Mouse (Mus musculus) kidney, embryonic 14.5 days (tissue): ENCODE measurements around the gene Fbxl17. TPM values are rescaled to one million over a fixed set of nuclear protein-coding genes. Genes with fewer than 3 reads are reported as not detected.

Experiments
- ATAC-seq: fragments of 200-750 bp; cut with Nextera tagmentation; 2 replicates; pipeline ENCODE4 v1.8.0; 2017; ENCODE audit warnings: moderate number of reproducible peaks, mild to moderate bottlenecking, moderate TSS enrichment, moderate library complexity; ENCODE audit not compliant: low FRiP score, low TSS enrichment
- H3K27ac ChIP-seq: fragments of 300-500 bp; sonication (generic); 2 replicates; pipeline ENCODE4 v1.5.1; 2014; ENCODE audit warnings: low read depth, mild to moderate bottlenecking, low read length, moderate library complexity, mixed read lengths
- H3K27me3 ChIP-seq: fragments of 300-500 bp; sonication (generic); 2 replicates; pipeline ENCODE4 v1.6.1; 2014; ENCODE audit warnings: mild to moderate bottlenecking, low read length; ENCODE audit not compliant: control insufficient read depth, insufficient read depth
- H3K36me3 ChIP-seq: fragments of 300-500 bp; sonication (generic); 2 replicates; pipeline ENCODE4 v1.6.1; 2014; ENCODE audit warnings: low read length, mixed read lengths; ENCODE audit not compliant: control insufficient read depth, insufficient read depth
- H3K4me1 ChIP-seq: fragments of 300-500 bp; sonication (generic); 2 replicates; pipeline ENCODE4 v1.6.1; 2014; ENCODE audit warnings: low read length, mixed read lengths; ENCODE audit not compliant: control insufficient read depth, insufficient read depth
- H3K4me2 ChIP-seq: fragments of 300-500 bp; sonication (generic); replicated peaks from 2 replicates; pipeline ENCODE4 v1.6.1; 2014; ENCODE audit warnings: low read depth, mild to moderate bottlenecking, low read length
- H3K4me3 ChIP-seq: fragments of 300-500 bp; sonication (generic); 2 replicates; pipeline ENCODE4 v1.5.1; 2014; ENCODE audit warnings: mild to moderate bottlenecking, low read length
- H3K9ac ChIP-seq: fragments of 300-500 bp; sonication (generic); 2 replicates; pipeline ENCODE4 v1.6.1; 2014; ENCODE audit warnings: low read depth, mild to moderate bottlenecking, low read length, moderate library complexity
- H3K9me3 ChIP-seq: fragments of 300-500 bp; sonication (generic); 2 replicates; pipeline ENCODE4 v1.6.1; 2016; ENCODE audit warnings: low read length; ENCODE audit not compliant: control insufficient read depth
- WGBS: fragments of 180-500 bp; shearing (Covaris S2); extraction: QIAGEN DNeasy Blood & Tissue Kit; methylation state at CpG from one replicate; pipeline ENCODE4 v1.1.7; 2014; 5-methylcytosine and 5-hydroxymethylcytosine counted together
- polyA plus RNA-seq: library from polyadenylated mRNA; unstranded; fragments of >200 nt; fragmentation: Nextera tagmentation; extraction: Ambion mirVana; gene quantifications from 2 replicates; pipeline ENCODE4 v1.2.1, GENCODE M21; 2014

Fbxl17 gene
- polyA plus RNA-seq, 1 experiment from 2014 or later: 8.8 TPM

GRCm38 (mm10) chr17:63090112-63090511, 409.7 kb downstream of the Fbxl17 start:
- Histone ChIP-seq H3K4me2 (no peak overlapping the region), H3K9ac (no peak overlapping the region), H3K4me1 (no peaks in the 10 kb centered on the region), H3K36me3 (no peaks in the 10 kb centered on the region), H3K27ac (no peak overlapping the region), H3K27me3 (no peaks in the 10 kb centered on the region), H3K9me3 (no peaks in the 10 kb centered on the region; the same call in 1 of the 2 replicates), H3K4me3 (no peak overlapping the region)
- no peak for ATAC-seq
- 90% methylated on average over 3 of the region's 3 CpGs for WGBS

GRCm38 (mm10) chr17:63087265-63087664, 412.6 kb downstream of the Fbxl17 start:
- Histone ChIP-seq H3K4me2 (no peak overlapping the region), H3K27ac (no peak overlapping the region), H3K9ac (no peak overlapping the region), H3K27me3 (no peaks in the 10 kb centered on the region), H3K9me3 (no peaks in the 10 kb centered on the region; the same call in 1 of the 2 replicates), H3K36me3 (no peaks in the 10 kb centered on the region), H3K4me1 (no peaks in the 10 kb centered on the region), H3K4me3 (no peak overlapping the region)
- WGBS: 81% methylated on average over 10 of the region's 10 CpGs
- no peak for ATAC-seq

GRCm38 (mm10) chr17:63086526-63086925, 413.3 kb downstream of the Fbxl17 start:
- no peak for ATAC-seq
- no peaks in the 10 kb centered on the region for H3K36me3 ChIP-seq
- H3K9ac ChIP-seq: no peak overlapping the region
- WGBS: 71% methylated on average over 3 of the region's 3 CpGs
- no peak overlapping the region for H3K4me2 ChIP-seq
- H3K4me1 ChIP-seq: no peaks in the 10 kb centered on the region
- H3K27ac ChIP-seq: no peak overlapping the region
- H3K4me3 ChIP-seq: no peak overlapping the region
- H3K9me3 ChIP-seq: no peaks in the 10 kb centered on the region; the same call in 1 of the 2 replicates
- no peaks in the 10 kb centered on the region for H3K27me3 ChIP-seq

- 89% methylated on average over 6 of the region's 6 CpGs for WGBS
- no peak overlapping the region for H3K4me3 ChIP-seq
- no peak overlapping the region for H3K4me2 ChIP-seq
- no peaks in the 10 kb centered on the region for H3K27me3 ChIP-seq
- no peaks in the 10 kb centered on the region for H3K36me3 ChIP-seq
- ATAC-seq: no peak
- H3K27ac ChIP-seq: no peak overlapping the region
- no peaks in the 10 kb centered on the region for H3K4me1 ChIP-seq
- no peak overlapping the region for H3K9ac ChIP-seq
- H3K9me3 ChIP-seq: no peaks in the 10 kb centered on the region; the same call in 1 of the 2 replicates
Measured at GRCm38 (mm10) chr17:63085227-63085626, 414.6 kb downstream of the Fbxl17 start.

- no peak overlapping the region for H3K27ac ChIP-seq
- H3K27me3 ChIP-seq: no peaks in the 10 kb centered on the region
- no peaks in the 10 kb centered on the region for H3K9me3 ChIP-seq
- H3K9ac ChIP-seq: no peak overlapping the region
- peaks cover 5% of the 10 kb centered on the region for H3K4me1 ChIP-seq
- no peaks in the 10 kb centered on the region for H3K36me3 ChIP-seq
- H3K4me2 ChIP-seq: no peak overlapping the region
- ATAC-seq: no peak
- 89% methylated on average over 5 of the region's 5 CpGs for WGBS
- no peak overlapping the region for H3K4me3 ChIP-seq
Measured at GRCm38 (mm10) chr17:63079087-63079486, 420.7 kb downstream of the Fbxl17 start.

GRCm38 (mm10) chr17:63077509-63077908, 422.3 kb downstream of the Fbxl17 start:
- Histone ChIP-seq H3K27me3 (no peaks in the 10 kb centered on the region), H3K4me1 (peaks cover 5% of the 10 kb centered on the region), H3K36me3 (no peaks in the 10 kb centered on the region), H3K4me3 (no peak overlapping the region), H3K4me2 (no peak overlapping the region), H3K9ac (no peak overlapping the region), H3K9me3 (no peaks in the 10 kb centered on the region), H3K27ac (no peak overlapping the region)
- 69% methylated on average over 5 of the region's 5 CpGs for WGBS
- no peak for ATAC-seq

GRCm38 (mm10) chr17:63076661-63077060, 423.2 kb downstream of the Fbxl17 start:
- no peaks in the 10 kb centered on the region for H3K27me3 ChIP-seq
- H3K9me3 ChIP-seq: no peaks in the 10 kb centered on the region
- no peak for ATAC-seq
- WGBS: 29% methylated on average over 8 of the region's 8 CpGs
- peaks cover 5% of the 10 kb centered on the region for H3K4me1 ChIP-seq
- no peaks in the 10 kb centered on the region for H3K36me3 ChIP-seq
- H3K27ac ChIP-seq: no peak overlapping the region
- H3K4me2 ChIP-seq: no peak overlapping the region
- H3K9ac ChIP-seq: no peak overlapping the region
- no peak overlapping the region for H3K4me3 ChIP-seq

- Histone ChIP-seq H3K4me3 (no peak overlapping the region), H3K27ac (no peak overlapping the region), H3K9ac (no peak overlapping the region), H3K36me3 (no peaks in the 10 kb centered on the region), H3K4me2 (no peak overlapping the region), H3K4me1 (peaks cover 5% of the 10 kb centered on the region), H3K9me3 (no peaks in the 10 kb centered on the region), H3K27me3 (no peaks in the 10 kb centered on the region)
- 43% methylated on average over 8 of the region's 8 CpGs for WGBS
- no peak for ATAC-seq
Measured at GRCm38 (mm10) chr17:63076037-63076426, 423.8 kb downstream of the Fbxl17 start.

GRCm38 (mm10) chr17:63075091-63076036, 424.5 kb downstream of the Fbxl17 start:
- no peak overlapping the region for H3K4me3 ChIP-seq
- no peaks in the 10 kb centered on the region for H3K9me3 ChIP-seq
- H3K36me3 ChIP-seq: no peaks in the 10 kb centered on the region
- no peak for ATAC-seq
- WGBS: 73% methylated on average over 14 of the region's 14 CpGs
- H3K4me2 ChIP-seq: no peak overlapping the region
- no peak overlapping the region for H3K27ac ChIP-seq
- no peaks in the 10 kb centered on the region for H3K27me3 ChIP-seq
- peaks cover 5% of the 10 kb centered on the region for H3K4me1 ChIP-seq
- H3K9ac ChIP-seq: no peak overlapping the region
